Mouse (Mus musculus): ENCODE data around the gene Akr7a5. TPM values are rescaled to one million over a fixed set of nuclear protein-coding genes. Genes with fewer than 3 reads are reported as not detected.

The Akr7a5 gene
- polyA plus RNA-seq, 1 experiment from 2014 or later: 72.7 TPM

- Histone ChIP-seq H3K9me3 (ENCODE audit: control insufficient read depth, low read length) (no peaks in the 10 kb centered on the region), H3K9ac (ENCODE audit: low read depth, low read length) (peak overlapping the region; percentile 20), H3K4me2 (peak overlapping the region; percentile 78), H3K27ac (ENCODE audit: low read depth, low read length) (peak overlapping the region; percentile 83), H3K4me1 (replicated peaks; ENCODE audit: control insufficient read depth, insufficient read depth, low read length) (peaks cover 6% of the 10 kb centered on the region), H3K27me3 (replicated peaks; ENCODE audit: control insufficient read depth, insufficient read depth, low read length) (0 out of 2 replicates have a peak, but pooled peaks cover 2% of the 10 kb centered on the region), H3K4me3 (ENCODE audit: low read depth, low read length) (peak overlapping the region; percentile 7; the same call in 1 of the 2 replicates), H3K36me3 (ENCODE audit: control insufficient read depth, insufficient read depth, low read length) (no peaks in the 10 kb centered on the region)
- no peak for ATAC-seq (replicated peaks; ENCODE audit: low FRiP score)
- WGBS: 49% methylated on average over 7 of the region's 9 CpGs
- no peak for DNase-seq (ENCODE audit: low spot score)
Measured at GRCm38 (mm10) chr4:139334631-139335295, 24.2 kb downstream of the Akr7a5 start.

GRCm38 (mm10) chr4:139335507-139335906, 25.0 kb downstream of the Akr7a5 start:
- ATAC-seq (replicated peaks; ENCODE audit: low FRiP score) (peak; percentile 91), DNase-seq (ENCODE audit: low spot score) (no peak)
- Histone ChIP-seq H3K36me3 (ENCODE audit: control insufficient read depth, insufficient read depth, low read length) (no peaks in the 10 kb centered on the region), H3K27me3 (replicated peaks; ENCODE audit: control insufficient read depth, insufficient read depth, low read length) (0 out of 2 replicates have a peak, but pooled peaks cover 2% of the 10 kb centered on the region), H3K4me3 (ENCODE audit: low read depth, low read length) (peak overlapping the region; percentile 62), H3K4me2 (peak overlapping the region; percentile 78), H3K27ac (ENCODE audit: low read depth, low read length) (peak overlapping the region; percentile 83), H3K9me3 (ENCODE audit: control insufficient read depth, low read length) (no peaks in the 10 kb centered on the region), H3K4me1 (replicated peaks; ENCODE audit: control insufficient read depth, insufficient read depth, low read length) (peaks cover 6% of the 10 kb centered on the region), H3K9ac (ENCODE audit: low read depth, low read length) (peak overlapping the region; percentile 20)
- whole genome bisulfite sequencing: 28% methylated on average over 7 of the region's 7 CpGs

- Histone ChIP-seq H3K27ac (ENCODE audit: low read depth, low read length) (peak overlapping the region; percentile 83), H3K27me3 (replicated peaks; ENCODE audit: control insufficient read depth, insufficient read depth, low read length) (0 out of 2 replicates have a peak, but pooled peaks cover 2% of the 10 kb centered on the region), H3K4me3 (ENCODE audit: low read depth, low read length) (peak overlapping the region; percentile 62), H3K4me2 (peak overlapping the region; percentile 78), H3K9me3 (ENCODE audit: control insufficient read depth, low read length) (no peaks in the 10 kb centered on the region), H3K4me1 (replicated peaks; ENCODE audit: control insufficient read depth, insufficient read depth, low read length) (peaks cover 2% of the 10 kb centered on the region; the same call in 1 of the 2 replicates), H3K9ac (ENCODE audit: low read depth, low read length) (peak overlapping the region; percentile 76), H3K36me3 (ENCODE audit: control insufficient read depth, insufficient read depth, low read length) (no peaks in the 10 kb centered on the region)
- peak; percentile 76 for ATAC-seq (replicated peaks; ENCODE audit: low FRiP score)
- DNase-seq (ENCODE audit: low spot score): peak; percentile 87
- WGBS: 8% methylated on average over 24 of the region's 24 CpGs
Measured at GRCm38 (mm10) chr4:139336822-139337483, 26.4 kb downstream of the Akr7a5 start.

GRCm38 (mm10) chr4:139338145-139338544, 27.6 kb downstream of the Akr7a5 start:
- WGBS: 43% methylated on average over 33 of the region's 33 CpGs
- Histone ChIP-seq H3K4me1 (replicated peaks; ENCODE audit: control insufficient read depth, insufficient read depth, low read length) (peaks cover 2% of the 10 kb centered on the region; the same call in 1 of the 2 replicates), H3K27ac (ENCODE audit: low read depth, low read length) (no peak overlapping the region), H3K4me2 (peak overlapping the region; percentile 39), H3K36me3 (ENCODE audit: control insufficient read depth, insufficient read depth, low read length) (no peaks in the 10 kb centered on the region), H3K9me3 (ENCODE audit: control insufficient read depth, low read length) (no peaks in the 10 kb centered on the region), H3K4me3 (ENCODE audit: low read depth, low read length) (no peak overlapping the region), H3K9ac (ENCODE audit: low read depth, low read length) (no peak overlapping the region), H3K27me3 (replicated peaks; ENCODE audit: control insufficient read depth, insufficient read depth, low read length) (0 out of 2 replicates have a peak, but pooled peaks cover 2% of the 10 kb centered on the region)
- ATAC-seq (replicated peaks; ENCODE audit: low FRiP score) (no peak), DNase-seq (ENCODE audit: low spot score) (no peak)

GRCm38 (mm10) chr4:139340835-139341234, 30.3 kb downstream of the Akr7a5 start:
- Histone ChIP-seq H3K4me3 (ENCODE audit: low read depth, low read length) (no peak overlapping the region), H3K4me2 (no peak overlapping the region), H3K9me3 (ENCODE audit: control insufficient read depth, low read length) (no peaks in the 10 kb centered on the region), H3K27ac (ENCODE audit: low read depth, low read length) (no peak overlapping the region), H3K9ac (ENCODE audit: low read depth, low read length) (no peak overlapping the region), H3K36me3 (ENCODE audit: control insufficient read depth, insufficient read depth, low read length) (0 out of 2 replicates have a peak, but pooled peaks cover 3% of the 10 kb centered on the region), H3K27me3 (replicated peaks; ENCODE audit: control insufficient read depth, insufficient read depth, low read length) (0 out of 2 replicates have a peak, but pooled peaks cover 2% of the 10 kb centered on the region), H3K4me1 (replicated peaks; ENCODE audit: control insufficient read depth, insufficient read depth, low read length) (peaks cover 7% of the 10 kb centered on the region; the same call in 1 of the 2 replicates)
- 73% methylated on average over 4 of the region's 4 CpGs for WGBS
- ATAC-seq (replicated peaks; ENCODE audit: low FRiP score) (no peak), DNase-seq (ENCODE audit: low spot score) (no peak)

- Histone ChIP-seq H3K9ac (ENCODE audit: low read depth, low read length) (no peak overlapping the region), H3K27me3 (replicated peaks; ENCODE audit: control insufficient read depth, insufficient read depth, low read length) (0 out of 2 replicates have a peak, but pooled peaks cover 2% of the 10 kb centered on the region), H3K4me2 (no peak overlapping the region), H3K4me3 (ENCODE audit: low read depth, low read length) (no peak overlapping the region), H3K36me3 (ENCODE audit: control insufficient read depth, insufficient read depth, low read length) (peaks cover 8% of the 10 kb centered on the region), H3K9me3 (ENCODE audit: control insufficient read depth, low read length) (no peaks in the 10 kb centered on the region), H3K4me1 (replicated peaks; ENCODE audit: control insufficient read depth, insufficient read depth, low read length) (peaks cover 6% of the 10 kb centered on the region; the same call in 1 of the 2 replicates), H3K27ac (ENCODE audit: low read depth, low read length) (no peak overlapping the region)
- WGBS: 88% methylated on average over 7 of the region's 7 CpGs
- ATAC-seq (replicated peaks; ENCODE audit: low FRiP score) (no peak), DNase-seq (ENCODE audit: low spot score) (no peak)
Measured at GRCm38 (mm10) chr4:139341556-139342233, 31.2 kb downstream of the Akr7a5 start.

GRCm38 (mm10) chr4:139343718-139344117, 33.2 kb downstream of the Akr7a5 start:
- H3K4me1 ChIP-seq (replicated peaks; ENCODE audit: control insufficient read depth, insufficient read depth, low read length): peaks cover 4% of the 10 kb centered on the region; the same call in 1 of the 2 replicates
- H3K36me3 ChIP-seq (ENCODE audit: control insufficient read depth, insufficient read depth, low read length): peaks cover 25% of the 10 kb centered on the region
- WGBS: 72% methylated on average over 5 of the region's 5 CpGs
- H3K4me3 ChIP-seq (ENCODE audit: low read depth, low read length): no peak overlapping the region
- H3K27ac ChIP-seq (ENCODE audit: low read depth, low read length): no peak overlapping the region; the same call in 1 of the 2 replicates
- ATAC-seq (replicated peaks; ENCODE audit: low FRiP score): no peak
- H3K27me3 ChIP-seq (replicated peaks; ENCODE audit: control insufficient read depth, insufficient read depth, low read length): no peaks in the 10 kb centered on the region
- no peak overlapping the region; the same call in 1 of the 2 replicates for H3K4me2 ChIP-seq
- DNase-seq (ENCODE audit: low spot score): no peak
- H3K9ac ChIP-seq (ENCODE audit: low read depth, low read length): no peak overlapping the region
- no peaks in the 10 kb centered on the region for H3K9me3 ChIP-seq (ENCODE audit: control insufficient read depth, low read length)

GRCm38 (mm10) chr4:139345416-139346019, 35.0 kb downstream of the Akr7a5 start:
- peaks cover 6% of the 10 kb centered on the region for H3K4me1 ChIP-seq (replicated peaks; ENCODE audit: control insufficient read depth, insufficient read depth, low read length)
- H3K9ac ChIP-seq (ENCODE audit: low read depth, low read length): no peak overlapping the region
- no peak overlapping the region for H3K4me2 ChIP-seq
- ATAC-seq (replicated peaks; ENCODE audit: low FRiP score) (no peak), DNase-seq (ENCODE audit: low spot score) (no peak)
- H3K4me3 ChIP-seq (ENCODE audit: low read depth, low read length): no peak overlapping the region
- peaks cover 34% of the 10 kb centered on the region for H3K36me3 ChIP-seq (ENCODE audit: control insufficient read depth, insufficient read depth, low read length)
- H3K27ac ChIP-seq (ENCODE audit: low read depth, low read length): no peak overlapping the region
- no peaks in the 10 kb centered on the region for H3K9me3 ChIP-seq (ENCODE audit: control insufficient read depth, low read length)
- WGBS: 86% methylated on average over 23 of the region's 23 CpGs
- no peaks in the 10 kb centered on the region for H3K27me3 ChIP-seq (replicated peaks; ENCODE audit: control insufficient read depth, insufficient read depth, low read length)
